Mouse (Mus musculus) adrenal gland, postnatal 25 days (tissue): Measurements from ENCODE around the gene Spata1. TPM values are rescaled to one million over a fixed set of nuclear protein-coding genes. Genes with fewer than 3 reads are reported as not detected.
A peak's percentile ranks its signal among the peaks of the same experiment; 100 is the strongest.
"Not testable (repeated sequence)": the region's sequence is repeated elsewhere in the genome, so short reads cannot be mapped to it uniquely, and the experiment has no call there.

ENCODE experiments used
- DNase-seq: peaks from one replicate; pipeline ENCODE4 v3.0.0; 2021; ENCODE audit warnings: mixed read lengths
- total RNA-seq: library from RNA; stranded (reverse); gene quantifications from 2 replicates; pipeline ENCODE4 v1.2.3, GENCODE M21; 2021

Spata1 gene
- total RNA-seq, 1 experiment from 2014 or later: 3.9 TPM

- no peak for DNase-seq
Measured at GRCm38 (mm10) chr3:146451375-146451774, 48.2 kb downstream of the Spata1 start.

GRCm38 (mm10) chr3:146450371-146450841, 49.1 kb downstream of the Spata1 start:
- DNase-seq: peak; percentile 93

- no peak for DNase-seq
Measured at GRCm38 (mm10) chr3:146449745-146450250, 49.8 kb downstream of the Spata1 start, which contains the start of gene Ctbs. Gene Ctbs (plus strand): TSS chr3:146449795.

- DNase-seq: no peak
Measured at GRCm38 (mm10) chr3:146448969-146449368, 50.6 kb downstream of the Spata1 start.

GRCm38 (mm10) chr3:146448372-146448771, 51.2 kb downstream of the Spata1 start:
- DNase-seq: no peak

GRCm38 (mm10) chr3:146447598-146447997, 52.0 kb downstream of the Spata1 start:
- no peak for DNase-seq

- no peak for DNase-seq
Measured at GRCm38 (mm10) chr3:146447156-146447555, 52.4 kb downstream of the Spata1 start.

GRCm38 (mm10) chr3:146444880-146445279, 54.7 kb downstream of the Spata1 start:
- DNase-seq: no peak

- DNase-seq: no peak
Measured at GRCm38 (mm10) chr3:146443380-146443779, 56.2 kb downstream of the Spata1 start.

- DNase-seq: no peak
Measured at GRCm38 (mm10) chr3:146442936-146443335, 56.6 kb downstream of the Spata1 start.

- no peak for DNase-seq
Measured at GRCm38 (mm10) chr3:146442484-146442883, 57.1 kb downstream of the Spata1 start.

GRCm38 (mm10) chr3:146440422-146440821, 59.1 kb downstream of the Spata1 start:
- no peak for DNase-seq

- no peak for DNase-seq
Measured at GRCm38 (mm10) chr3:146440011-146440410, 59.5 kb downstream of the Spata1 start.

GRCm38 (mm10) chr3:146436114-146436513, 63.4 kb downstream of the Spata1 start:
- no peak for DNase-seq

GRCm38 (mm10) chr3:146435533-146435932, 64.0 kb downstream of the Spata1 start:
- no peak for DNase-seq

GRCm38 (mm10) chr3:146434686-146435085, 64.9 kb downstream of the Spata1 start:
- no peak for DNase-seq

GRCm38 (mm10) chr3:146433681-146434350, 65.7 kb downstream of the Spata1 start:
- DNase-seq: no peak

- DNase-seq: not testable (repeated sequence)
Measured at GRCm38 (mm10) chr3:146433063-146433462, 66.5 kb downstream of the Spata1 start.

- DNase-seq: no peak
Measured at GRCm38 (mm10) chr3:146426489-146426888, 73.1 kb downstream of the Spata1 start.

GRCm38 (mm10) chr3:146425902-146426301, 73.7 kb downstream of the Spata1 start:
- DNase-seq: no peak

- DNase-seq: no peak
Measured at GRCm38 (mm10) chr3:146424306-146424900, 75.2 kb downstream of the Spata1 start.

- DNase-seq: no peak
Measured at GRCm38 (mm10) chr3:146423710-146424109, 75.8 kb downstream of the Spata1 start.

GRCm38 (mm10) chr3:146421787-146422186, 77.8 kb downstream of the Spata1 start:
- DNase-seq: no peak
